In the genomic region with DNA sequence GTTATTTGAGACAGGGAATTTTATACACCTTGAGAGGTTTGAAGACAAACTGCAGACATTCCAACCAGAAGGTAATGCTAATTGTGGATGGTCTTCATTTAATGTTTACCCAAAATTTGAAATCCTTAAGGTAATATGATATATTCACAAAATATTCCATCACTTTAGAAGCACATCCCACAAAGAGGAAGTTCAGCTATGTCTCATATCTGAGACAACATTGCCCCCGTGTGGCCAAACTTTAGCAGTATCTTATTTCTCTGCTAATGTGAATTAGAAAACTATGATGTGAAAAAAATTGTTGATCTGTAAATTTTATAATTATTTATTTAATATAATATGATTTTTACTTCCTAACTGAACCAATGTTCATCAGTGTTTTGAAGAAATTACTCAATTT, we compare ENCODE assay signal across 10 mouse cellular contexts.
DNase-seq lines count a peak whose midpoint lies in the region; ATAC-seq and TF ChIP-seq lines count a peak whose summit lies in the region.
"Had no signal": no experiment of that assay in that cellular context is flagged by ENCODE, and none has a peak within 500 bp of the region (broad histone marks: within the 10 kb centered on the region; RNA-seq: fewer than 3 reads in every experiment).

No protein-coding gene starts in this region.

- peak; percentile 37 for DNase-seq in ES-CJ7 (ENCODE audit: low read depth, low spot score)
- peak; percentile 71 for DNase-seq in adrenal gland, postnatal 14 days
- DNase-seq in forebrain, embryonic 10.5 days (ENCODE audit: extremely low spot score, low spot score): peak; percentile 32
- DNase-seq in layer of hippocampus, postnatal 10 days (ENCODE audit: low spot score in 2 of 2): peak; percentile 74 to 77
- peak; percentile 85 for DNase-seq in retina, embryonic 14.5 days (ENCODE audit: low spot score)
- no peak for DNase-seq in gastrocnemius, adult 18-20 months (ENCODE audit: low spot score)

- no peaks in the 10 kb centered on the region for H3K4me1 ChIP-seq in intestine, postnatal 0 days (replicated peaks; ENCODE audit: control insufficient read depth, insufficient read depth, low read length)
- no peaks in the 10 kb centered on the region for H3K4me1 ChIP-seq in intestine, embryonic 15.5 days (replicated peaks)
- H3K4me1 ChIP-seq in forebrain, embryonic 10.5 days: no peaks in the 10 kb centered on the region
- H3K4me1 ChIP-seq: embryonic facial prominence, embryonic 15.5 days; lung, embryonic 15.5 days had no signal

- no peak for ATAC-seq in intestine, postnatal 0 days
- no peak for ATAC-seq in intestine, embryonic 15.5 days

- no peaks in the 10 kb centered on the region for H3K36me3 ChIP-seq in intestine, postnatal 0 days (ENCODE audit: control insufficient read depth, insufficient read depth)
- H3K36me3 ChIP-seq in intestine, embryonic 15.5 days: no peaks in the 10 kb centered on the region
- H3K36me3 ChIP-seq in forebrain, embryonic 10.5 days (replicated peaks): no peaks in the 10 kb centered on the region
- H3K36me3 ChIP-seq: embryonic facial prominence, embryonic 15.5 days; lung, embryonic 15.5 days had no signal

- H3K9ac ChIP-seq in intestine, postnatal 0 days (ENCODE audit: low read depth, low read length): no peak overlapping the region
- H3K9ac ChIP-seq in intestine, embryonic 15.5 days: no peak overlapping the region
- H3K9ac ChIP-seq: embryonic facial prominence, embryonic 15.5 days; lung, embryonic 15.5 days had no signal

- H3K4me3 ChIP-seq in intestine, postnatal 0 days (ENCODE audit: low read depth, low read length): no peak overlapping the region
- no peak overlapping the region for H3K4me3 ChIP-seq in intestine, embryonic 15.5 days (replicated peaks)
- H3K4me3 ChIP-seq in forebrain, embryonic 10.5 days: no peak overlapping the region
- H3K4me3 ChIP-seq: embryonic facial prominence, embryonic 15.5 days; lung, embryonic 15.5 days had no signal

- no peak overlapping the region for H3K4me2 ChIP-seq in intestine, postnatal 0 days (replicated peaks; ENCODE audit: low read depth)
- H3K4me2 ChIP-seq in intestine, embryonic 15.5 days (replicated peaks): no peak overlapping the region
- H3K4me2 ChIP-seq: embryonic facial prominence, embryonic 15.5 days; lung, embryonic 15.5 days had no signal

- no peaks in the 10 kb centered on the region for H3K27me3 ChIP-seq in intestine, postnatal 0 days (replicated peaks; ENCODE audit: control insufficient read depth, insufficient read depth, low read length)
- no peaks in the 10 kb centered on the region for H3K27me3 ChIP-seq in intestine, embryonic 15.5 days (replicated peaks)
- H3K27me3 ChIP-seq in forebrain, embryonic 10.5 days (ENCODE audit: poor library complexity, severe bottlenecking): no peaks in the 10 kb centered on the region
- H3K27me3 ChIP-seq: embryonic facial prominence, embryonic 15.5 days; lung, embryonic 15.5 days had no signal

- TF ChIP-seq CTCF in intestine, postnatal 0 days (IDR thresholded peaks at IDR 0.05; ENCODE audit: low read depth): peak; percentile 63

- H3K9me3 ChIP-seq in intestine, postnatal 0 days (ENCODE audit: control insufficient read depth): no peaks in the 10 kb centered on the region
- H3K9me3 ChIP-seq in intestine, embryonic 15.5 days: no peaks in the 10 kb centered on the region
- H3K9me3 ChIP-seq in forebrain, embryonic 10.5 days: no peaks in the 10 kb centered on the region
- H3K9me3 ChIP-seq: embryonic facial prominence, embryonic 15.5 days; lung, embryonic 15.5 days had no signal

- no peak overlapping the region for H3K27ac ChIP-seq in intestine, postnatal 0 days (ENCODE audit: low read depth, low read length)
- no peak overlapping the region for H3K27ac ChIP-seq in intestine, embryonic 15.5 days
- no peak overlapping the region for H3K27ac ChIP-seq in forebrain, embryonic 10.5 days
- H3K27ac ChIP-seq: embryonic facial prominence, embryonic 15.5 days; lung, embryonic 15.5 days had no signal

- WGBS in intestine, postnatal 0 days: 0% methylated on average over 1 of the region's 1 CpGs
- WGBS in intestine, embryonic 15.5 days: 0% methylated on average over 1 of the region's 1 CpGs
- 2% methylated on average over 1 of the region's 1 CpGs for WGBS in forebrain, embryonic 10.5 days
